Mouse (Mus musculus) regulatory T cell (primary cell): ENCODE results near the gene Col15a1.

Experiments
- in situ Hi-C: fragments of 300-600 bp; cut with MboI, MseI; formaldehyde crosslinking; loops from one replicate; pipeline ENCODE4 v1.15.1; 2025; ENCODE audit warnings: high pct_unique_total_duplicates

Gene Col15a1

DNA sequence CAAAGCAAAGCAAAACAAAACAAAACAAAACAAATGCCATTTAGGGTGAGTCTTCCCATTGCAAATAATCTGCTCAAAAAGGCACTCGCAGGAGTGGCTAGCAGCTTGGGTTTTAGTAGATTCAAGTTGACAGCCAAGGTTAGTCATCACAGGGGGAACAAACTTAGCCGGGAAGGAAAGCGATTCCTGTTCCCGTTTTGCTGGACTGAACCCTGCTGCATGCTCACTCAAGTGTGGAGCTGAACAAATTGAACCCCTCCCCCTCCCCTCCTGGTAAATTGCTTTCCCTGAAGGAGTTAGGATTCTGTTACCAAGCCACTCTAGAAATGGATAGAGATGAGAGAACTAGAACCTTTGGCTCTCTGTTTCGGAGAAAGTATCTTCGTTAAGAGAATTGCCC is 141.8 kb downstream of the Col15a1 start:
- in situ Hi-C loops: loop anchor here (5.0 kb wide), 1 partner anchor 97 kb away; no protein-coding TSS in a partner anchor

DNA sequence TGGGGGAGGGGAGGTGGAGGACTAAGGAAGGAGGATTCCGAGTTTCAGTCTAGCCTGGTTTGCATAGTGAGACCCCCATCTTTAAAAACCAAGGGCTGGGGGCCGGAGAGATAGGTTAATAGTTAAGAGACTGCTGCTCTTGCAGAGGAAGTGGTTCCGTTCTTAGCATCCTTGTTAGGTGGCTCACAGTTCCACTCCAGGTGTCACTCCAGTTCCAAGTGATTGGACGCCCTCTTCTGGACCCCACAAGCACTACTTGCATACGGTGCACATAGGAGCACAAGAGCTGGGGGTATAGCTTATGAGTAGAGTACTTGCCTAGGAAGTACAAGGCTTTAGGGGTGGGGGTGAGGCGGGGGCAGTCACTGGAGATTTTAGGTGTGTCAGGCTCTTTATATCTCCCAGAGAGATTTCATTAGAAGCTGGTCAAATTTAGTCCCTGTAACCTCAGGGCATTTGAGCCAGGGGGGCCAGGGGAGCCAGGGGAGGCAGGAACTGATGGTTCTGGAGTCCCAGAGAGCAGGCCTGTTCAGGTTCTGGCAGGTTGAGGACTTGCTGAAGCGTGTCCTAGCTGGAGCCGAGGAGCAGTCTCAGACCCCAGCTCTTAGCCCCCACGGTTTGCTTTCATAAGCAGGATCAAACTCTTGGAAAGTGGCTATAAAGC is 143.6 kb downstream of the Col15a1 start:
- in situ Hi-C loops: no loop called here

DNA sequence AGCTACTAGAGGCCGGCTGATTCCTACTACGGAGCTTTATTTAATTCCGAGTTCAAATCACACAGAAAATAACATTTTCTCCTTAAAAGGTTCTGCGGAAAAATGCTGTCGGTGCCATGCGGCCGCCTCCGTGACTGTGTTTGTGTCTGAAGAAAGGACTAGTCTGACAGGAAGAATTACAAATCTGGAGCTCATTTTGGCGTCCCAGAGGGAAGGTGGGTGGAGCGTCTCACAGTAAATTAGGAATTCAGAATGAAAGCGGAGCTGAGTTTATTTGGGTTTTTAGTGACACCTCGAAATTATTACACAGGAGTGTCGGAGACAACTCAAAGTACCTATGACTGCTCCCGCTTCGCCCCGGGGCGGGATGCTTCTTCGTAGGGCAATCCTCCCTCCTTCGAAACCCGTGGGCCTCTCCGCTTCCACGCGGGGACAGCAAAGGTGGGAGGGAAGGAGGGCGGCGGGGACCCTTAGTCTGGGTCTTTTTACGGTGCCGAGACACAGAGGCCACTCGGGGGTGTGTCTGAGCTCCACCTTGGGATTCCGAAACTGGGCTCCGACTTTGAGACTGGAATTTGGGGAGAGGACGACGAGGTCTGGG is 144.2 kb downstream of the Col15a1 start:
- in situ Hi-C loops: no loop called here

DNA sequence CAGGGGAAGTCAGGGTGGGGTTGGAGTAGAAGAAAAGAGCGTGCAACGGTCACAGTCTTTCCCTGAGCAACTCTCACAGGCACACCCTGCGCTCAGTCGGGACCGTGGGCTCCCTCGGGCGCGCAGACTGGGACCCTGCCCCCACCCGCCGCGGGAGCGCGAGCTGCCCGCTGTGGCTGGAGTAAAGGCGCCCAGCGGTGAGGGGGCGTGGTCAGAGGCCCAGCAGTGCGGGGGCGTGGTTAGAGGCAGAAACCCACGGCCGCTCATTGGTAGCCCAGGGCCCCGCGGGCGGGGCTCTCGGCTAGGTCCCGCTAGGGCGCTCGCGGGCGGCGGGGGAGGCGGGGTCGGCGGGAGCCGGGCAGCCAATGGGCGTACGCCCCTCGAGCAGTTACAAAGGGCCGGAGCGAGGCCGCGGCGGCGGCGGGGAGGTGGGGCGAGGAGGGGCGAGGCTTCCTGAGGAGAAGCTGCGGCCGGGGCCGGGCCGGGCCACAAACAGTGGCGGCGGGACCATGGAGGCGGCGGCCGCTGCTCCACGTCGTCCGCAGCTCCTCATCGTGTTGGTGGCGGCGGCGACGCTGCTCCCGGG is 144.9 kb downstream of the Col15a1 start, which contains the start of gene Tgfbr1:
Gene Tgfbr1, plus strand, starts transcription at position 420 of the 586 bp plus-strand sequence.
- in situ Hi-C loops: no loop called here

DNA sequence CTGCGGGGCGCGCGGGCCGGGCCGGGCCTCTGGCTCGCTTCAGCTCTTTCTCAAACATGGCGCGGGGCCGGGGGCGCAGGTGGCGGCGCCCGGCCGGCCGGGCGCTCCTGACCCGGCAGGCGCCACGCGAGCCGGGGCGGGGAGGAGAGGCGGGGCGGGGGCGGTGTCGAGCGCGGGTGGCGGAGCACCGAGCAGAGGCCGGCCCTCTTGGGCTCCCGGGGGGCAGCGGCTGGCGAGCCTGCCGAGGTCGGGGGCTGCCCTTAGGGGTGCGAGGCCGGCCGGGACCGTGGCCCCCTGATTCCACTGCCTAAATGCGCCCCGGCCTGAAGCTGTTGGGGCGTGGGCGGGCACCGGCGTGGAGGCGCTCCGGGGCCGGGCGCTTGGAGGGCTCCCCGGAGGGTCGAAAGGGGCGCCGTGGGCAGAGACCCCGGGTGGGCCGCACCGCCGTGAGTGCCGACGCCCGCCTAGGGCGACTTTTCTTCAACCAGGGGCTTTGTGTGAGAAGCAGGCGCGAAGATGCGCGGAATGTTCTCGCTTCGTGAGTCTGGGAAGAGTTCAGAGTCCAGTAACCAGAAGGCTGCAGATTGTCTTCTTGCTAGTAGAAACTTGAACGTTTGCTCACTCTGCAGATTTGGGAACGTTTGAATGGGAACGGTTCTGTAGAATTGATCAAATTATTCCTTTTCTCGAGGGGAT is 145.6 kb downstream of the Col15a1 start:
- in situ Hi-C loops: no loop called here

DNA sequence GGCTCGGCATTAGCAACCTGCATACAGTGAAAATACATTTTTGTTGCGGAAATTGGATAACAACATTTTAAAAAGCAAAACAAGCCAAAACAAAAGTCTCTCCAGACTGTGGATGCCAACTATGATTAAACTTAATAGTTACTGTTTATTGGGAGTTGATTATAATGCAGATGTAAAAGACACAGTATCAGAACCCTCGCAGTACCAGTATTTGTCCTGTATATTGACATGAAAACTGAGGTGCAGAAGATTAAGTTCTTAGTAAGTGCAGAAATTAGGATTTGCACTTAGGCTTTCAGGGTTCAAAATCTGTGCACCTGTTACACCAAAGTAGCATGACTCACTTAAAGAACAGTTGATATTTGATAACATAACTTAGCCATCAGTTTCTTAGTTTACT is 146.3 kb downstream of the Col15a1 start:
- in situ Hi-C loops: no loop called here

DNA sequence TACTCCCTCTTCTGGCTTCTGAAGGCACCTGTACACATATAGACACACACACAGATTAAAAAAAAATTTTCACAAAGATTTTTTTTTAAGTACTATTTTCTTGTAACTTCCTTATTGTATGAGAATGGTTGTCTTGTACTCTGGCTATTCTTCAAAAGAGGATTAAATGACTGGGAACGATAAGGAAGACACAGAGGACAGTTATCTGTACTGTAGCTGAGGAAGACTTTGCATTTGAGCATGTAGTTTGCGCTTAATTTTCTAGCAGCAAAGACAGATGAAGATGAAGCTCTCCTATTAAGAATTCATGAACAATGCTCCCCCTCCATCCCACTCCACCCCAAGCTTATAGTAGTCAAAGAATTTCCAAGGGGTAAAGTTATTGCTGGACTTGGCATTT is 154.7 kb downstream of the Col15a1 start:
- in situ Hi-C loops: no loop called here
